Mouse (Mus musculus) liver, adult 2 months (tissue): Measurements from ENCODE around the gene Ttc12. TPM values are rescaled to one million over a fixed set of nuclear protein-coding genes. Genes with fewer than 3 reads are reported as not detected.

Experiments
- DNase-seq: peaks from one replicate; pipeline ENCODE4 v3.0.0-alpha.2; 2011; ENCODE audit warnings: low read depth, low spot score; ENCODE audit errors: extremely low read depth
- H3K27ac ChIP-seq: fragments of 200-500 bp; replicated peaks from 2 replicates; pipeline ENCODE4 v1.5.1; 2012; ENCODE audit warnings: low read depth, mild to moderate bottlenecking, control low read depth, inconsistent platforms, low read length; ENCODE audit not compliant: insufficient read depth
- H3K27me3 ChIP-seq: fragments of 200-500 bp; 2 replicates; pipeline ENCODE4 v1.6.1; 2012; ENCODE audit warnings: mild to moderate bottlenecking, moderate library complexity, low read length, inconsistent platforms; ENCODE audit not compliant: control insufficient read depth, insufficient read depth
- H3K36me3 ChIP-seq: fragments of 200-500 bp; 2 replicates; pipeline ENCODE4 v1.6.1; 2012; ENCODE audit warnings: low read length, inconsistent platforms; ENCODE audit not compliant: control insufficient read depth, insufficient read depth
- H3K4me1 ChIP-seq: fragments of 200-500 bp; 2 replicates; pipeline ENCODE4 v1.6.1; 2011; ENCODE audit warnings: low read length; ENCODE audit not compliant: control insufficient read depth, insufficient read depth
- H3K4me3 ChIP-seq: fragments of 200-500 bp; 2 replicates; pipeline ENCODE4 v1.5.1; 2011; ENCODE audit warnings: low read depth, mild to moderate bottlenecking, control low read depth, low read length, moderate library complexity; ENCODE audit not compliant: insufficient read depth
- H3K79me2 ChIP-seq: fragments of 200-500 bp; 2 replicates; pipeline ENCODE4 v1.6.1; 2012; ENCODE audit warnings: inconsistent platforms, mild to moderate bottlenecking, low read length, moderate library complexity; ENCODE audit not compliant: control insufficient read depth, insufficient read depth
- H3K9ac ChIP-seq: fragments of 200-500 bp; 2 replicates; pipeline ENCODE4 v1.6.1; 2012; ENCODE audit warnings: low read depth, mild to moderate bottlenecking, control low read depth, inconsistent platforms, low read length
- CTCF ChIP-seq: fragments of 200-500 bp; IDR thresholded peaks from 2 replicates; pipeline ENCODE4 v1.5.1; 2011; ENCODE audit warnings: low read depth, low read length, control low read depth
- POLR2A ChIP-seq: fragments of 200-500 bp; IDR thresholded peaks from 2 replicates; pipeline ENCODE4 v1.6.1; 2011; ENCODE audit warnings: low read length, control low read depth; ENCODE audit not compliant: insufficient read depth; ENCODE audit errors: extremely low read depth
- WGBS: fragments of 180-500 bp; shearing (Covaris S2); methylation state at CpG from one replicate; pipeline ENCODE4 v1.1.7; 2018; 5-methylcytosine and 5-hydroxymethylcytosine counted together
- polyA plus RNA-seq: library from polyadenylated mRNA; depleted of rRNA; stranded (reverse); fragments of >200 nt; gene quantifications from 2 replicates; pipeline ENCODE4 v1.2.3, GENCODE M21; 2012
- total RNA-seq: library from RNA; depleted of rRNA; stranded (reverse); fragments of >200 nt; gene quantifications from 2 replicates; pipeline ENCODE4 v1.2.3, GENCODE M21; 2014

Gene Ttc12
- total and polyA plus RNA-seq, 2 experiments: 0.17 to 0.28 TPM

GRCm38 (mm10) chr9:49523881-49524280, 37.9 kb upstream of the Ttc12 start:
- WGBS: 89% methylated on average over 9 of the region's 9 CpGs
- Histone ChIP-seq H3K79me2 (no peaks in the 10 kb centered on the region), H3K9ac (no peak overlapping the region), H3K36me3 (no peaks in the 10 kb centered on the region), H3K4me1 (no peaks in the 10 kb centered on the region), H3K4me3 (no peak overlapping the region), H3K27ac (no peak overlapping the region), H3K27me3 (no peaks in the 10 kb centered on the region)
- no peak for DNase-seq
- TF ChIP-seq POLR2A (no peak), CTCF (no peak)

- Histone ChIP-seq H3K79me2 (no peaks in the 10 kb centered on the region), H3K4me1 (no peaks in the 10 kb centered on the region), H3K27me3 (no peaks in the 10 kb centered on the region), H3K4me3 (no peak overlapping the region), H3K9ac (no peak overlapping the region), H3K36me3 (no peaks in the 10 kb centered on the region), H3K27ac (no peak overlapping the region)
- DNase-seq: peak; percentile 60
- TF ChIP-seq CTCF (no peak), POLR2A (no peak)
- WGBS: 59% methylated on average over 2 of the region's 2 CpGs
These were observed 28.3 kb upstream of the Ttc12 start for GRCm38 (mm10) chr9:49514306-49514705.

- 97% methylated on average over 4 of the region's 4 CpGs for WGBS
- H3K79me2 ChIP-seq: no peaks in the 10 kb centered on the region
- H3K4me3 ChIP-seq: no peak overlapping the region
- no peak for DNase-seq
- no peaks in the 10 kb centered on the region for H3K4me1 ChIP-seq
- H3K27ac ChIP-seq: no peak overlapping the region
- no peak for TF ChIP-seq POLR2A
- no peak for TF ChIP-seq CTCF
- H3K9ac ChIP-seq: no peak overlapping the region
- no peaks in the 10 kb centered on the region for H3K27me3 ChIP-seq
- H3K36me3 ChIP-seq: no peaks in the 10 kb centered on the region
These were observed 24.6 kb upstream of the Ttc12 start for GRCm38 (mm10) chr9:49510666-49511065.

- no peak for TF ChIP-seq POLR2A
- TF ChIP-seq CTCF: no peak
- H3K27ac ChIP-seq: no peak overlapping the region
- H3K4me1 ChIP-seq: no peaks in the 10 kb centered on the region
- H3K4me3 ChIP-seq: no peak overlapping the region
- no peak for DNase-seq
- WGBS: 95% methylated on average over 8 of the region's 8 CpGs
- no peaks in the 10 kb centered on the region for H3K36me3 ChIP-seq
- no peak overlapping the region for H3K9ac ChIP-seq
- no peaks in the 10 kb centered on the region for H3K27me3 ChIP-seq
- H3K79me2 ChIP-seq: no peaks in the 10 kb centered on the region
These were observed 23.6 kb upstream of the Ttc12 start for GRCm38 (mm10) chr9:49509628-49510027.

GRCm38 (mm10) chr9:49509094-49509493, 23.1 kb upstream of the Ttc12 start:
- Histone ChIP-seq H3K4me3 (no peak overlapping the region), H3K27ac (no peak overlapping the region)
- WGBS: 89% methylated on average over 3 of the region's 3 CpGs

GRCm38 (mm10) chr9:49507829-49508585, 22.0 kb upstream of the Ttc12 start:
- Histone ChIP-seq H3K9ac (no peak overlapping the region), H3K79me2 (no peaks in the 10 kb centered on the region), H3K27me3 (no peaks in the 10 kb centered on the region), H3K36me3 (no peaks in the 10 kb centered on the region), H3K4me1 (no peaks in the 10 kb centered on the region), H3K27ac (no peak overlapping the region), H3K4me3 (no peak overlapping the region)
- WGBS: 71% methylated on average over 9 of the region's 9 CpGs
- TF ChIP-seq CTCF: no peak
- no peak for TF ChIP-seq POLR2A
- no peak for DNase-seq

More at GRCm38 (mm10) chr9:49509094-49509493, 23.1 kb upstream of the Ttc12 start:
- no peaks in the 10 kb centered on the region for H3K4me1 ChIP-seq
- H3K36me3 ChIP-seq: no peaks in the 10 kb centered on the region
- H3K79me2 ChIP-seq: no peaks in the 10 kb centered on the region
- H3K9ac ChIP-seq: no peak overlapping the region
- no peak for DNase-seq
- TF ChIP-seq POLR2A (no peak), CTCF (no peak)
- no peaks in the 10 kb centered on the region for H3K27me3 ChIP-seq
